18 mouse cellular contexts compared by ENCODE assay signal in genomic region chr8:125686221-125686865, GRCm38 (mm10). TPM values are rescaled to one million over a fixed set of nuclear protein-coding genes. Genes with fewer than 3 reads are reported as not detected.
DNase-seq lines count a peak whose midpoint lies in the region; ATAC-seq lines count a peak whose summit lies in the region.
"Had no signal": no experiment of that assay in that cellular context is flagged by ENCODE, and none has a peak within 500 bp of the region (broad histone marks: within the 10 kb centered on the region; RNA-seq: fewer than 3 reads in every experiment).

No protein-coding gene starts in this region.

- H3K4me1 ChIP-seq in heart, embryonic 16.5 days (ENCODE audit: control insufficient read depth, insufficient read depth, low read length): peaks cover 15% of the 10 kb centered on the region
- no peaks in the 10 kb centered on the region for H3K4me1 ChIP-seq in liver, embryonic 11.5 days (replicated peaks; ENCODE audit: control insufficient read depth, insufficient read depth, low read length)

- WGBS in heart, embryonic 16.5 days: 53% methylated on average over 9 of the region's 9 CpGs
- 75% methylated on average over 9 of the region's 9 CpGs for WGBS in liver, embryonic 11.5 days

- H3K27me3 ChIP-seq in heart, embryonic 16.5 days (ENCODE audit: control insufficient read depth, insufficient read depth, low read length): no peaks in the 10 kb centered on the region
- no peaks in the 10 kb centered on the region for H3K27me3 ChIP-seq in liver, embryonic 11.5 days (replicated peaks; ENCODE audit: control insufficient read depth, insufficient read depth, low read length)
- H3K27me3 ChIP-seq: forebrain, embryonic 13.5 days had no signal

- no peaks in the 10 kb centered on the region for H3K36me3 ChIP-seq in heart, embryonic 16.5 days (ENCODE audit: control insufficient read depth, insufficient read depth)
- no peaks in the 10 kb centered on the region for H3K36me3 ChIP-seq in liver, embryonic 11.5 days (ENCODE audit: control insufficient read depth, insufficient read depth, low read length)
- H3K36me3 ChIP-seq: midbrain, embryonic 10.5 days had no signal

- no peak overlapping the region for H3K4me2 ChIP-seq in heart, embryonic 16.5 days (ENCODE audit: low read depth, low read length)
- no peak overlapping the region for H3K4me2 ChIP-seq in liver, embryonic 11.5 days
- H3K4me2 ChIP-seq: forebrain, embryonic 13.5 days; hindbrain, embryonic 14.5 days had no signal

- H3K27ac ChIP-seq in heart, embryonic 16.5 days (ENCODE audit: low read length): peak overlapping the region; percentile 53
- no peak overlapping the region for H3K27ac ChIP-seq in liver, embryonic 11.5 days (ENCODE audit: low read depth, low read length)
- H3K27ac ChIP-seq: forebrain, embryonic 13.5 days; hindbrain, embryonic 14.5 days; liver, embryonic 14.5 days; midbrain, embryonic 10.5 days had no signal

- H3K4me3 ChIP-seq in heart, embryonic 16.5 days (ENCODE audit: low read length): no peak overlapping the region
- H3K4me3 ChIP-seq in liver, embryonic 11.5 days (ENCODE audit: low read depth, low read length): no peak overlapping the region
- H3K4me3 ChIP-seq: forebrain, embryonic 13.5 days; midbrain, embryonic 10.5 days had no signal

- H3K9me3 ChIP-seq in heart, embryonic 16.5 days (replicated peaks; ENCODE audit: control insufficient read depth, low read length): no peaks in the 10 kb centered on the region
- no peaks in the 10 kb centered on the region for H3K9me3 ChIP-seq in liver, embryonic 11.5 days (ENCODE audit: control insufficient read depth, low read length)
- H3K9me3 ChIP-seq: forebrain, embryonic 13.5 days; midbrain, embryonic 10.5 days had no signal

- no peak for ATAC-seq in heart, embryonic 16.5 days (replicated peaks; ENCODE audit: extremely low read depth, insufficient read depth, low FRiP score)
- ATAC-seq in liver, embryonic 11.5 days (replicated peaks; ENCODE audit: low FRiP score): no peak
- ATAC-seq in granulocyte monocyte progenitor cell, adult 5-6 weeks (replicated peaks; ENCODE audit: poor library complexity, severe bottlenecking): no peak
- ATAC-seq: forebrain, embryonic 13.5 days; intestine, postnatal 0 days had no signal

- no peak overlapping the region for H3K9ac ChIP-seq in heart, embryonic 16.5 days (ENCODE audit: low read length)
- no peak overlapping the region for H3K9ac ChIP-seq in liver, embryonic 11.5 days (ENCODE audit: low read depth, low read length)
- H3K9ac ChIP-seq: forebrain, embryonic 13.5 days; hindbrain, embryonic 14.5 days; liver, embryonic 14.5 days had no signal

- DNase-seq in cerebellum, postnatal 14 days: peak; percentile 27 to 43
- no peak for DNase-seq in cerebellum, adult 11 months
- DNase-seq in heart, adult 8-10 months (ENCODE audit: low spot score): no peak
- peak; percentile 35 for DNase-seq in ovary, adult 18-20 months (ENCODE audit: low spot score)
- no peak for DNase-seq in ovary, postnatal 10 days (ENCODE audit: low spot score)
- no peak for DNase-seq in liver, embryonic 11.5 days (ENCODE audit: low spot score)
- DNase-seq: cerebellum, adult 11-12 months; heart, adult 11 months; lung, postnatal 36 days; right cerebral cortex, postnatal 14 days; thymus, postnatal 4 days had no signal

RNA-seq across cellular contexts. Expression of gene Map10, which starts 16.7 kb away (rescaled TPM):
- 6.6 and 6.9 TPM in 2 replicates for polyA plus RNA-seq in heart, embryonic 16.5 days (2015; fragmentation: Nextera tagmentation; extraction: Ambion mirVana)
- 1 to 10 TPM; 4.9 to 7.0 (median 6.4) TPM for total RNA-seq in heart, adult 8-10 months (2022)
- polyA plus RNA-seq in liver, embryonic 11.5 days (2014; fragmentation: Nextera tagmentation; extraction: Ambion mirVana): 2.6 and 3.3 TPM in 2 replicates
- 1.2 and 1.3 TPM in 2 replicates for total RNA-seq in granulocyte monocyte progenitor cell, adult 5-6 weeks (2014; fragmentation: Nextera tagmentation)
- total RNA-seq in granulocyte monocyte progenitor cell, adult 5-6 weeks (2017): 0.57 and 1.4 TPM in 2 replicates

RNA-seq across cellular contexts. Expression of gene Ntpcr, which starts 43.4 kb away (rescaled TPM):
- 27.1 and 30.8 TPM in 2 replicates for polyA plus RNA-seq in heart, embryonic 16.5 days (2015; fragmentation: Nextera tagmentation; extraction: Ambion mirVana)
- 10 to 100 TPM; 14.6 to 18.4 (median 16.3) TPM for total RNA-seq in heart, adult 8-10 months (2022)
- polyA plus RNA-seq in liver, embryonic 11.5 days (2014; fragmentation: Nextera tagmentation; extraction: Ambion mirVana): 36.7 and 38.2 TPM in 2 replicates
- total RNA-seq in granulocyte monocyte progenitor cell, adult 5-6 weeks (2014; fragmentation: Nextera tagmentation): 41.3 and 44.3 TPM in 2 replicates
- total RNA-seq in granulocyte monocyte progenitor cell, adult 5-6 weeks (2017): 41.6 and 43.7 TPM in 2 replicates

Comparison
In these comparisons a context has a peak if more than half of its experiments do, and no peak if none do; other contexts are left out.
1. DNase-seq: peak in cerebellum, postnatal 14 days (2 of 2) and ovary, adult 18-20 months (single experiment); none in cerebellum, adult 11 months (single experiment), heart, adult 8-10 months (single experiment), ovary, postnatal 10 days (single experiment) and liver, embryonic 11.5 days (single experiment).